Mouse (Mus musculus): ENCODE results near the gene Cyp2b9. TPM values are rescaled to one million over a fixed set of nuclear protein-coding genes. Genes with fewer than 3 reads are reported as not detected.
"Not testable (repeated sequence)": the region's sequence is repeated elsewhere in the genome, so short reads cannot be mapped to it uniquely, and the experiment has no call there.

Gene Cyp2b9
- not detected for total RNA-seq (2021)
- long read RNA-seq, experiment 1, result 0 reads
- long read RNA-seq, experiment 2, result 0 reads

DNA sequence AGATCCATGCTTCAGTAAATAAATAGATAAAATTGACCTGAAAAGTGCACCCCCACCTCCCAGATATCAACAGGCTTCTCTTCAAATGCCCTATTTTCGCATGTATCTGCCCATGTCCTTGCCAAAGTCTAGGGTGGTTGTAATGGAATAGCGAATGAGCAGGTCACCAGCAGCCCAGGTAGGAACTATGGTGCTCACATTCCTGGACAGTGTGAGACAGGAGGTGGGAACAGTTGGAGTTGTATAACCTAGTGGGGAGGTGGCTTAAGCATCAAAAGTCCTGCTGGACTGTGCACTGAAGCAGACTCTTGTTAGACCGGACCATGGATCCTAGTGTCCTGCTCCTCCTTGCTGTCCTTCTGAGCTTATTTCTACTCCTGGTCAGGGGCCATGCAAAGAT is at the start of gene Cyp2b9:
Gene Cyp2b9 (plus strand): TSS at position 301 of the 400 bp plus-strand sequence.
- DNase-seq (ENCODE audit: low spot score in 2 of 2), result not testable (repeated sequence)

DNA sequence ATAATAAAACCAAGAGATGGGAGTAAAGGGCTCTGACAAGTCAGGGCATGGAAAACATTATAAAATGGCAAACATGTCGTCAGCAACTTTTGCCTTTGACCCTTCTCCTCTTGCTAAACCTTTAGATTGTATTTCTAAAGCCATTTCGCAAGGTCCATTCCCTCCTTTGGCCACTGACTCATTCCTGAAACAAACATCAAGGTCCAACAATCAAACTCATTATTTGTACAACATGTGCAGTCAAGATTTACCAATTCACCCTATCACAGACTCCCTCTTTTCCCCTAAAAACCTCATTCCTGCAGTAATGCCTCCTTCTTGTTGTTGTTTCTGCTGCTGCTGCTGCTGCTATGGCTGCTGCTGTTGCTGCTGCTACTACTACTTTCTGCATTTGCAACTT is 33.6 kb upstream of the Cyp2b9 start:
- DNase-seq (ENCODE audit: low spot score in 2 of 2), result not testable (repeated sequence)

DNA sequence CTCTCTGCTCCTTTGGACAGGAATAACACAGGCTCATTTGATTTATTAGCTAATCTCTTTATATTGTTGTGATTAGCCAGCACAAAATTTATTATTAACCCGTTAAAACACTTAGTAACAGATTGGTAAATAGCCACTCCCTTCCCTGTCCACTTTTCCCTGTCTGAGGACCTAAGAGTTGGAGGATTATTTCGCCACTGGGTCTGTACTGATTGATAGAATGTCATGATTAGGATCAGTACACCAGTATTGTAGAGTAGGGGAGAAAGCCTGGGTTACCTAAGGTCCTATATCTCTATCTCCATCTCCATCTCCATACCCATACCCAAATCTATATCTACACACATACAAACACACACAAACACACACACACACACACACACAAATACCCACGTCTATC is 29.6 kb upstream of the Cyp2b9 start:
- not testable (repeated sequence) for DNase-seq (ENCODE audit: low spot score in 2 of 2)

DNA sequence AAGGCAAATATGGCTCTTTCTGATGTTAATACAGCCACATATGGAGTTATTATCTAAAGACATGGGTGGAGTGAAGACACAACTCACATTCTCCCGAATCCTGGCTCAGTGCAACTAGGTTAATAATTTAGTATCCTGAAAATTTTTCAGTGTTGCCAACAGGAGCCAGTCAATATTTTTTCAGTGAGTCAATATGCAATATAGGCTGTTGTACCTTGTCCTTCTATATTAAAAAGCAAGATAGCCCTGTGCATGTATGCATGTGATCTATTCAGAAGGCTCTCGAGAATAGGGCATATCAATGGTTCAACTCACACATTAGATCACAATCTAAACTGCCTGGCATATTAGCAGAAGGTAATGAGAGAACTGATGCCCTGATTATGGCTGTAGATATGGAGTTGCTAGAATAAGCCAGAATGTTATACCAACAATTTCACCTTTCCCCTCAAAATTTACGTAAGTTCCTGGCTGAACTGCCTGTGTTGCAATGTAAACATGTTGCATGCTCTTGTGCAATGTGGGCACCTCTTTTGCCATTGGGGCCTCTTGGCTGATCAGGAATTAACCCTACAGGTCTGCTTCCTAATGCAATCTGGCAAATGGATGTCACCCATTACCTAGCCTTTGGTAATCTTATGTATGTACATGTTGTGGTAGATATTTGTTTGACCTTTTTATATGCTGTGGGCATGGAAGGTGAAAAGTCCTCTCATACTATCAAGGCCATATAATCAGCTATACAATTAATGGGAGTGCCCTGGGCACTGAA is 4.3 kb upstream of the Cyp2b9 start:
- DNase-seq (ENCODE audit: low spot score in 2 of 2), result not testable (repeated sequence)

DNA sequence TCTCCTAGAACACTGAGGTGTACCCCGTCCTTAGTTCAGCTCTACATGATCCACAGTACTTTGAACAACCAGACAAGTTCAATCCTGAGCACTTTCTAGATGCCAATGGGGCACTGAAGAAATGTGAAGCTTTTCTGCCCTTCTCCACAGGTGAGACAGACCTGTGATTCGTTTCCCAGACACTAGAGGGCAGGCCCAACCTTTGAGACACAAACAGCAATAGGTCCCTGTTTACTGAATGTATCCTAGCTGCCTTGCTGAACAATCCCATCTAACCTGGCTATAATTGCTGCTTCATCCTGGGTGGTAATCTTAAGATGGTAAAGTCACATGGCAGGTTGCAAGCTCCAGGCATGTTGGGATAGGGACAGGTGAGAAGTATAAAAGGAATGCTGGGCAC is 27.9 kb downstream of the Cyp2b9 start:
- DNase-seq (ENCODE audit: low spot score in 2 of 2), result no peak

DNA sequence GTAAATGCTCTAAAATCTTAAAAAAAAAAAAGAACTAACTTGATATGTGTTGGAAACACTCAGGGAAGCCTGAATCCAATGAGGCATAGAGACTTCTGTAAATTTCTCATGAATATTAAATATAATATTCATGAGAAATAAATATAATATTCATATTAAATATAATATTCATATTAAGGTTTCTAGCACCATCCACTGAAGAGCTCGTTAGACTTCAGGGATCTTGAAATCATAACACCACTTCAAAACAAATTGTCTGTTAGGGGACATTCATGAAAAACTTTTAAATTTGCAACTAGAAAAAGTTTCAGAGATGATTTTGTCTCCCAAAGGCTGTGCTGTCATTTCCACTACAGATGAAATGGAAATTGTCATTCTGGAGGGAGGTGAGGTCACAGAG is 86.8 kb downstream of the Cyp2b9 start, which contains the start of gene Vmn1r184:
Gene Vmn1r184 (plus strand): TSS at position 301 of the 400 bp plus-strand sequence.
- DNase-seq (ENCODE audit: low spot score in 2 of 2), result not testable (repeated sequence)

Other genes starting within 250 kb of the Cyp2b9 start
- 1 to 10 TPM in 1 of 2 experiments, under 1 TPM in 1; 0.61 to 1.3 TPM for gene Cyp2b13, start 111.9 kb upstream of the Cyp2b9 start, total RNA-seq (2021)
- gene Vmn1r184, start 86.9 kb downstream of the Cyp2b9 start, total RNA-seq (2021), result not detected
- under 1 TPM; 0.29 to 0.50 TPM for gene Cyp2a4, start 133.8 kb downstream of the Cyp2b9 start, total RNA-seq (2021)
- gene Nlrp9c, start 230.3 kb downstream of the Cyp2b9 start, total RNA-seq (2021), result not detected